Mouse (Mus musculus): Measurements from ENCODE around the gene Sema4b.
A peak's percentile ranks its signal among the peaks of the same experiment; 100 is the strongest.

Gene Sema4b

GRCm38 (mm10) chr7:80186531-80187296 lies at the start of gene Sema4b:
Gene Sema4b (plus strand): TSS chr7:80186841.
- peak; percentile 86 to 90 for DNase-seq (ENCODE audit: low spot score in 2 of 2)

GRCm38 (mm10) chr7:80138375-80138774 lies 48.3 kb upstream of the Sema4b start:
- DNase-seq (ENCODE audit: low spot score in 2 of 2) = no peak

DNA sequence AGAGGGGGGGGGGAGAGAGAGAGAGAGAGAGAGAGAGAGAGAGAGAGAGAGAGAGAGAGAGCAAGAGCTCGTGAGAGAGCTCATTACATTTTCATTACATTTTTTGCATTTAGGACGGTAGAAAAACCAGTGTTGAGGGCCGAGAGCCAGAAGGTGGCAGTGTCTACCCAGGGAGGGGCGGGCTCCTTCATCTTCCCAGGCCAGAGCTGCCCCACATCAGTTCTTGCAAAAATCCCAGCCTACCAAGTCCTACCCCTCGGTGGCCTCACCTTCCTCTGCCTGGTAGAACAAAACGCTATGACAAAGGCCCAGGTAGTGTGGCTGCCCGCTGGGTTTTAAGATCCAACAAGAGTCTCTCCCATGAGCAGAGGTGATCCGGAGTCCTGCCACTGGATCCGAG lies 45.8 kb upstream of the Sema4b start:
- DNase-seq (ENCODE audit: low spot score in 2 of 2) = peak; percentile 62 to 86

DNA sequence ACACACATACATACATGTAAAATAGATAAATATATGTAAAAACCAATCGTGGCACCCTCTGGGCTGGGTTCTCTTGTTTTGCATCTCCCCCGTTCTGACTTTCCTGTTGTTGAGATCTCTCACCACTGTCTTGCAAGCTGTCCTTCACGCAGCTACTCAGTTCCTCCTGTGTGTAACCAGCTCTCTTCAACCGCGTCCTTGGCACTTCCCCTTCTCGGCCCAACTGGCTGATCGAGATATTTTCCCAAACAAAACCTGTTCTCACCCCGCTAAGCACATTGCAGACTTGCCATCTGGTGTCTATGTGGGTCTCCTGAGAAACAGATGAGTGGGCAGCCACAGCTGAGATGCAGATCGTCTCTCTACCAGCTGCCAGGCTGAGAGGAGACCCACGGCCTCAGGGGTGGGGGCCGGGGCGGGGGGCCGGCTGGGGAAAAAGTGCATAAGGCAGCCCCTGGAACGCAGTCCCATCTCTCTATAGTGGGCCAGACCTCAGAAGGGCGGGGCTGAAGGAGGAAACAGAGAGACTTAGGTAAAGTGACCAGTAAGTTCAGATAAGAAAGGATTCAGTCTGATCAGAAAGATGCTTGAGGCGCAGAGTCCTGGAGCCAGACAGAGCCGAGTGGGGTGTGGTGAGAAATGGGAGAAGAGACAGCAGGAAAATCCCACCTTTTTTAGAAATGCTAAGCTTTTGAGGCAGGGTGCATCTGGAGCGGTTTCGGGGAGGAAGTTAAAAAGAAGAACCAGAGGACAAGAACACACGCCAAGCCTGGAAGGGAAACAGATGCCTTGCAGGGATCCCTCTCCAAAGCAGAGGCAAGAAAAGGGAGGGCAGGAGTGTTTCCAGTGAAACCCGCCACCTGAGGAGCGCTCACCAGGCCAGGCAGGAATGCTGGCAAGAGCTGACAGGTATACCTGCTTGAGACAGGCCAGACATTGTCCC lies 43.0 kb upstream of the Sema4b start:
- peak; percentile 51 to 76 for DNase-seq (ENCODE audit: low spot score in 2 of 2)

DNA sequence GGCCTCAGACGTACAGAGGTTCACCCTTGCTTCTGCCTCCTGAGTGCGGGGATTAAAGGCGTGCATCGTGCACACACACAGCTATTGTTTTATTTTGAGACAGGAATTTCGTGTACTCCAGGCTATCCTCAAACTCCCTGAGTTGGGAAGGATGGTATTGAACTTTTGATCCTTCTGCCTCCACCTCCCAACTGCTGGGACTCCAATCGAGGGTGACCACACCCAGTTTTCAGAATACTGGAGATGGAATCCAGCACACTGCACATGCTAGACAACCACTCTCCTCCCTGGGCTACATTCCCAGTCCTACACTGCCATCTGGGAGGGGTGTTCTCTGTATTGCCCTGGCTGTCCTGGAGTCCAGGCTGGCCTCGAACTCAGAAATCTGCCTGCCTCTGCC lies 41.9 kb upstream of the Sema4b start:
- no peak for DNase-seq (ENCODE audit: low spot score in 2 of 2)

GRCm38 (mm10) chr7:80146077-80146476 lies 40.6 kb upstream of the Sema4b start:
- DNase-seq (ENCODE audit: low spot score in 2 of 2) = peak; percentile 58 to 73

DNA sequence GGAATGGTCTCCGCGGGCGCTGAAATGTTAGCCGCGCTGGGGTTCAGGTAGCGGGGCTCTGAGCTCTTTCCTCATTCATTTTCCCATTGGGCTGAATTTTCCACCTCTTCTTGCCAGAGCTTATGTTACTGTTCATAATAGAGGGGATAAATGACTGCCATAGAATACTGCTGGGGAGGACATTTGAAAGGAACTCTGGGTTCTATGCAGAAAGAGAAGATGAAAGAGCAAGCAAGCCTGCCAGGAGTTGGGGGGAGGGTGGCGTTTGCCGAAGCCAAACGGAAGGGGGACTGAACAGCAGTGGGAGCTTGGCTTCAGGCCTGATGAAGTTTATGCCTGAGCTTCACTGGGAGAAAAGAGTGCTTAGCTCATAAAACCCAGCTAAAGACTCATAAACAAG lies 37.3 kb upstream of the Sema4b start:
- DNase-seq (ENCODE audit: low spot score in 2 of 2) = no peak

- DNase-seq (ENCODE audit: low spot score in 2 of 2) = peak in 1 of 2 experiments; percentile 70
Observed at GRCm38 (mm10) chr7:80152152-80152551, 34.5 kb upstream of the Sema4b start.

GRCm38 (mm10) chr7:80152756-80153155 lies 33.9 kb upstream of the Sema4b start:
- no peak for DNase-seq (ENCODE audit: low spot score in 2 of 2)

- no peak for DNase-seq (ENCODE audit: low spot score in 2 of 2)
Observed at GRCm38 (mm10) chr7:80154689-80155088, 32.0 kb upstream of the Sema4b start.

DNA sequence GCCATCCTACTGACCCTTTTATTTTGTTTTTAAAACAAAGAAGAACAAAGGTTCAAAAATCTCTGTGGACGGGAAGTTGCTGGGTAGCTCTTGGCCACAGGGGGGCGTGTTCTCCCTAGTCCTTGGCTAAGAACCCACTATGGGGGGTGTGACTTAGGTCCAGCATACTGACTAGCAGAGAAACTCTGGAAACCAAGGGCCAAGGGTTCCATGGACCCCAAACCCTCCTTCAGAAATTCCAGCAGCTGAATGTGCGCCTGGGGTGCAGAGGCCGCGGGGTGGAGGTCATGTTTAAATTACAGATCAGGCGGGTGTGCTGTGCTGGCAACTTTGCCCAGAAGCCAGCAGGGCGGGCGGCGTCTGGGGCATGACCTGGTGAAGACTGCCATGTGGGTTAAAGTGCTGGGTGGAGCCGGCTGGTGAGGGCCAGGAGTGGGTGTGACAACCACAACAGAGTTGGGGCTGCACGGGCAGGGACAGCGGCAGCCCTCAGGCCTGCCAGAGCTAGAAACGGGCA lies 29.9 kb upstream of the Sema4b start:
- DNase-seq (ENCODE audit: low spot score in 2 of 2) = peak; percentile 67 to 80

GRCm38 (mm10) chr7:80158496-80159268 lies 28.0 kb upstream of the Sema4b start:
- DNase-seq (ENCODE audit: low spot score in 2 of 2) = no peak

GRCm38 (mm10) chr7:80160293-80160944 lies 26.2 kb upstream of the Sema4b start:
- DNase-seq (ENCODE audit: low spot score in 2 of 2) = no peak

DNA sequence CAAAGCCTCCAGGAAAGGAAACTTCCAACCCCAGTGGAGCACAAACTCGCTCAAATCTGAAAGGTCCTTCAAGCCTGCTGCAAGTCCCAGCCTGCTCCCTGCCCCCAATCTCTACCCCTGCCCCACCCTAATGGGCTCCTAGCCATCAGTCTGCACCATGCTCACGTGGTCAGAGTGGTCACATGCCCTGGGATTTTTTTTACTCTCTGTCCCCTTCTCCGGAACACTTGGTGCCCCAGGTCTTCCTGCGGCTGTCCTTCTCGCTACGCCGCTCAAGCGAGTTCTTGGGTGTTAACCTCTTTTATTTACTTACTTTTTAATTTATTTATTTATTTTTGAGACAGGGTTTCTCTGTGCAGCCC lies 25.7 kb upstream of the Sema4b start:
- no peak for DNase-seq (ENCODE audit: low spot score in 2 of 2)

DNA sequence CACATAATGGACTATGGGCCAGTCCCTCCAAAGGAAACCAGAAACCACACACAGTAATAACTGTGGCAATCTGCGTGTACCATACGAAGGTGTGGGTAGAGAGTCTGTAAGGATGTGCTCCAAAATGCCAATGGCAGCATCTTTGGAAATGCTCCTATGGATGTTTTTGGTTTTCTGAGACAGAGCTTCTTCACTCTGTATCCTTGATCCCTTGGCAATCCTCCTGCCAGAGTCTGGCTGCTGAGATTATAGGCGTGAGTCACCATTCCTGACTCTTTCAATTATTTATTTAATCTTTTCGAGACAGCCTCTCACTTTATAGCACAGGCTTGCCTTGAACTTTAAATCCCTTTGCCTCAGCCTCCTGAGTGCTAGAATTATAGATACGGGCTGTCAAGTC lies 21.2 kb upstream of the Sema4b start:
- DNase-seq (ENCODE audit: low spot score in 2 of 2) = no peak

GRCm38 (mm10) chr7:80166740-80167139 lies 19.9 kb upstream of the Sema4b start:
- peak; percentile 55 to 70 for DNase-seq (ENCODE audit: low spot score in 2 of 2)

- no peak for DNase-seq (ENCODE audit: low spot score in 2 of 2)
Observed at GRCm38 (mm10) chr7:80169847-80170246, 16.8 kb upstream of the Sema4b start.

DNA sequence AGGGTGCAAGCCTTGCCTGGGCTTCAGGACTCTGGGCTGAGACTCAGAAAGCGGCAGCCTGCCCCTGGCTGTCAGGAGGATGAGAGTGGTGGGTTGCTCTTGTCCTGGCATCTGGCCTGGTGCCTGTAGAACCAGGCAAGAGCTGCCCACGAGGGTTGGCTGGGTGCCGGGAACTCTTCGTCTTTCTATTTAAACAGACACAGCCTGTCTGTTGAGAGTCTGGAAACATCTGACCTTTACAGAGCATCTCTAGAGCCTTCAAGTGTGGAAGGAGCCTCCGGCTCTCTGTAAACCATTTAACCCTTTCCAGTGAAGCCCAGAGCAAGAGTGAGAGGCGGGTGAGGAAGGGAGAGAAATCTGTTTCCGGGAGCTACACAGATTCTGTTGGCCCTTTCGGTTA lies 15.3 kb upstream of the Sema4b start:
- DNase-seq (ENCODE audit: low spot score in 2 of 2) = no peak

DNA sequence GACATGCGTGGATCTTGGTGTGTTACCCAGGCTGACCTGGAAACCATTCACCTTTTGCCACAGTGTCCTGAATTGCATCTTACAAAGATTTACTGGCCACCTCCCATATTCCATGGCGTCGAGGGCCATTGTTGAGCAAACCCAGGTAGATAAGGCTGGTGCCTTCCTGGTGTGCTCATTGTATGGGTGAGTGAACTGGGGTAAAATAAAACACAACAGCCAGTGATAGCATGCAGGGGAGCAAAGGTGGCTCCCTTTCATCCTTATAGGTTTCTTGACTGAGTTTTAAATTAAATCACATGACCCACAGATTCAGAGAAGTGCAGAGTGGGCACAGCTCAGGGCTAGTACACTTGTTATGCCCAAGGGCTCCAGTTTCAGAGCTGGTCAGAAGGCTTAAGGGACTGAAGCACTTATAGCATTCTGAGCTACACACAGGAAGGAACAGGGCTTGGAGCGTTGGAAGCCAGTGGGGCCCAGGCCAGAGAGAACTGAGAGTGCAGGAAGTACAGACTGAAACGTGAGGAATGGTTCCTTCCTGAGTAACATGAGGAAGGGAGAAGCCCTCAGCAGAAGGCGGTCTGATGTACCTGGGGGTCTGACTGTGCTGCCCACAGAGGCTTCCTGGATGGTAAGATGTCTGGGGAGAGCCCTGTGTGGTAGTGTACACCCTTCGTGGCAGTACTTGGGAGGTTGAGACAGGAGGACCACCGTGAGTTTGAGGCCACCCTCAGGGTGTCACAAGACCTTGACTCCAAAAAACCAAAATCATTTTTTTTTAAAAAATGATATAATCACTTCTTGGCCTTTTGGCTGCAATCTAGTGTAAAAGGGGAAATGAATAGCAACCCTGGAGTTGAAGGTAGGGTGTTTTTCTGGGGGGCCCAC lies 14.3 kb upstream of the Sema4b start:
- no peak for DNase-seq (ENCODE audit: low spot score in 2 of 2)

GRCm38 (mm10) chr7:80176159-80176558 lies 10.5 kb upstream of the Sema4b start:
- no peak for DNase-seq (ENCODE audit: low spot score in 2 of 2)

Measured in spleen, postnatal 10 days (tissue).